Mouse (Mus musculus): ENCODE measurements around the gene Gpr4. TPM values are rescaled to one million over a fixed set of nuclear protein-coding genes. Genes with fewer than 3 reads are reported as not detected.
A peak's percentile ranks its signal among the peaks of the same experiment; 100 is the strongest.

Gpr4 gene
- polyA plus RNA-seq, 1 experiment = 21.6 TPM

DNA sequence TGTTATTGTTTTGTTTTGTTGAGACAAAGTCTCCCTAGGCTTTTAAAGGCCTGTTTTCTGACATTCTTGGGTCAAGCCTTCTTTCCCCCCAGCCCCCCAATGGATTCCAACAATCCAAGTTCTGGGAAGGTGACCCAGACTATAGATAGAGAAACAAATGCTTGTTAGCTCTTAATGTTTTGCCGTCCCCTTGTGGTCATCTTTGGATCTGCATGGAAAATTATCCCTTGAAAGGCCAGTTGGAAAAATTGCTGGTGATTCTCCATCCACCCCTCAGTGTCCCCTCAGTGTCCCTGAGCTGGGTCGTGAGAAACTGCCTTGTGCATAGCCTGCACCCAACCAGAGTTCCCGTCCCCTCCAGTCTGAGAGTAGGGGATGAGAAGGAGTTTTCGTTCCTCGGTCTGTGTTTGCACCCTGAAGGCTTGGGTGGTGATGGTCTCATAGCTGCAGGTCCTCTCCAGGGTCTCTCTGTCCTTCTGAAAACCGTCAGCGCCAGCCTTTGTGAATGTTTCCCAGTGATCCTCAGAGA, 3.3 kb upstream of the Gpr4 start:
- Histone ChIP-seq H3K4me3 (replicated peaks; ENCODE audit: extremely low read depth, low read depth, low read length) (no peak overlapping the region), H3K4me1 (ENCODE audit: control insufficient read depth, insufficient read depth, low read length) (peaks cover 4% of the 10 kb centered on the region)
- TF ChIP-seq CTCF (IDR thresholded peaks at IDR 0.05; ENCODE audit: insufficient read depth, low read length) (peak; percentile 39; the same call in 1 of the 2 replicates), POLR2A (IDR thresholded peaks at IDR 0.05; ENCODE audit: borderline replicate concordance, extremely low read depth, low read depth, low read length) (no peak)
- 47% methylated on average over 7 of the region's 7 CpGs for WGBS
- peak; percentile 41 for DNase-seq

DNA sequence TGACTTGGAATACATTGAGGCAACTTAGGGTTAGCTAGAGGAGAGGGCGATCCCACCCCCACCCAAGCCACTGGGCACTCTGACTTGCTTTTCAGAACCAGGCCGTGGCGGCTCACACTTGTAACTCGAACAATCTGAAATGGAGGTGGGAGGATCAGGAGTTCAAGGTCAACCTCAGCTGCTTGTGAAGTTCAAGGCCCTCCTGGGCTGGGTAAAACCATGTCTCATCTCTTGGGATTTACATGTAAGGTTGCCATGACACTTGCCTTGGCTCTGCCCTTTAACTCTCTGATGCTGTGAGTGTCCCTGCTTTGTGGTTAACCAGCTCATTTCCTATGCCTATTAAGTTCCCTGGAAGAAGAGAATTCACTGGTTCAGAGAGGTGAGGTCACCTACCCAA, 2.8 kb upstream of the Gpr4 start:
- 75% methylated on average over 4 of the region's 4 CpGs for WGBS
- Histone ChIP-seq H3K4me3 (replicated peaks; ENCODE audit: extremely low read depth, low read depth, low read length) (no peak overlapping the region), H3K4me1 (ENCODE audit: control insufficient read depth, insufficient read depth, low read length) (peaks cover 4% of the 10 kb centered on the region)
- no peak for DNase-seq
- TF ChIP-seq CTCF (IDR thresholded peaks at IDR 0.05; ENCODE audit: insufficient read depth, low read length) (no peak), POLR2A (IDR thresholded peaks at IDR 0.05; ENCODE audit: borderline replicate concordance, extremely low read depth, low read depth, low read length) (no peak)

DNA sequence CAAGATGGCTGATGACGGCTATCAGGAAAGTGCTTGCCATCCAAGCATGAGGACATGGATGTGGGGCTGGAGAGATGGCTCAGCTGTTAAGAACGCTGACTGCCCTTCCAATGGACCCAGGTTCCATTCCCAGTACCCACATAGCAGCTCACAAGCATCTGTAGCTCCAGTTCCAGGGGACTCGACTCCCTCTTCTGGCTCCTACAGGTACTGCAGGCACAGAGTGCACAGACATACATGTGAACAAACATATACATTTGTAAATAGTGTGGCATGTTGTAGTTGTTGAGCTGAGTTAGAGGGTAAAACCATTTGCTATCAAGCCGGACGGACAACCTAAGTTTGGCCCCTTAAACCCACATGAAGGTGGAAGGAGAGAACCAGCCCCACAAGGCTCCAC, 2.3 kb upstream of the Gpr4 start:
- no peak for DNase-seq
- TF ChIP-seq POLR2A (IDR thresholded peaks at IDR 0.05; ENCODE audit: borderline replicate concordance, extremely low read depth, low read depth, low read length) = no peak
- no peak for TF ChIP-seq CTCF (IDR thresholded peaks at IDR 0.05; ENCODE audit: insufficient read depth, low read length)
- WGBS = 93% methylated on average over 5 of the region's 5 CpGs
- Histone ChIP-seq H3K4me3 (replicated peaks; ENCODE audit: extremely low read depth, low read depth, low read length) (no peak overlapping the region), H3K4me1 (ENCODE audit: control insufficient read depth, insufficient read depth, low read length) (peaks cover 4% of the 10 kb centered on the region)

DNA sequence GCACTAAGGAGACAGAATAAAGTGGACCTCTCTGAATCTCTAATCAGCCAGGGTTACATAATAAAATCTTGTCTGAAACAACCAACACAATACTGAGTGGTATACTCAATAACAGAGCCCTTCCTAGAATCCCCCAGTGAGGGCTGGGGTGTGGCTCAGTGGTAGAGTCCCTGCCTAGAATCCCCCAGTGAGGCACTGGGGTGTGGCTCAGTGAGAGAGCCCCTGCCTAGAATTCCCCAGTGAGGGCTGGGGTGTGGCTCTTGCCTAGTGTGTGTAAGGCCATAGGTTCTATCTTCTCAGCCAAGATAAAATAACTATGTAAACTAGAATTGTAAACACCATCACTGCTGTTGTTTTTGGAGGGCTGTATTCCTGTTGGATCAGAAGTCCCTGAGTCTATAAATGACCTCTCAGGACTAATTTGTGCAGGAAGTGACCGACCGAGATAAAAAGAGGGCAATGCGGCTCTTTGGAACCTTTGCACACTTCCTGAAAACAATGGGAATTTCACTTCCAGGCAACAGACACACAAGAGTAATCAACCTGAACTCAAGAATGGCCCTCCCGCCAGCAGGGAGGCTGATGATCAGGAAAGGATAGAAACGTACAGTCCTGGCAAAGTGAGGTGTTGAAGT, 1.2 kb upstream of the Gpr4 start:
- no peak for DNase-seq
- WGBS = 46% methylated on average over 5 of the region's 5 CpGs
- H3K4me1 ChIP-seq (ENCODE audit: control insufficient read depth, insufficient read depth, low read length) = peaks cover 4% of the 10 kb centered on the region
- H3K4me3 ChIP-seq (replicated peaks; ENCODE audit: extremely low read depth, low read depth, low read length) = no peak overlapping the region
- no peak for TF ChIP-seq CTCF (IDR thresholded peaks at IDR 0.05; ENCODE audit: insufficient read depth, low read length)
- TF ChIP-seq POLR2A (IDR thresholded peaks at IDR 0.05; ENCODE audit: borderline replicate concordance, extremely low read depth, low read depth, low read length) = no peak

DNA sequence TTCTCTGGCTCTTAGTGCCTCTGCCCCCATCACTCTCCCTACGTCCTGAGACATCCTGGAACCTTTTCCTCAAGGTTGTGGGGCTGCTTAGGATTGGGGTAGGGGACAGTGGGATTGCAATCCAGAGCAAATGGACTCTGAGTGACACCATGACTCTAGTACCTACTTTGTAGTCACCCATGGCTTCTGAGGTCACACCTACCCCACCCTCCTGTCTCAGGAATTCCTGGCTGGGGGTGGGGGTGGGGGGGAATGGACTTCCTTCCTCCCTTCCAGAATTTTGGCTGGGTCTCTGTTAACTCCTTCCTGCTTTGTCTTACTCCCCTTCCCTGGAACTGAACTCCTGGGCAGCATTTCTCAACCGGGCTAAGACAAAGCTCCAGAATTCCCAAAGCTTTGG, 1.0 kb downstream of the Gpr4 start:
- TF ChIP-seq CTCF (IDR thresholded peaks at IDR 0.05; ENCODE audit: insufficient read depth, low read length) (no peak), POLR2A (IDR thresholded peaks at IDR 0.05; ENCODE audit: borderline replicate concordance, extremely low read depth, low read depth, low read length) (no peak)
- DNase-seq = no peak
- Histone ChIP-seq H3K4me3 (replicated peaks; ENCODE audit: extremely low read depth, low read depth, low read length) (no peak overlapping the region), H3K4me1 (ENCODE audit: control insufficient read depth, insufficient read depth, low read length) (peaks cover 4% of the 10 kb centered on the region)
- whole genome bisulfite sequencing = 42% methylated on average over 2 of the region's 2 CpGs

DNA sequence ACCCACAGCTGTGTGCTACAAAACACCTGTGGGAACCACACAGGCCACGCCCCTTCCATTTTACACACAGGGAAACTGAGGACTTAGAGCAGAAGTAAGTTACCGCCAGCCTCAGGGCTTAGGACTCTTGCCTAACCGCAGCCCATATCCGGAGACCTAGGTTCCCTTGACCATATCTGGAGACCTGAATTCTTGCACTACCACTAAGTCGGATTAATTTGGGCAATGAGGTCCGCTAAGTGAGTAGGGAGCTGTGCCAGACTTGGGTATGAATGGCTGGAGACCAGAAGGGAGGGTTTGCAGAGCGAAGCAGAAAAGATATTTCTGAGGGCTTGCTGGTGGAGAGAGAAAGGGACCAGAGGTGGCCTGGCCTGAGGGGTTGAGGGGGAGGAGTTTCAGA, 2.0 kb downstream of the Gpr4 start:
- Histone ChIP-seq H3K4me3 (replicated peaks; ENCODE audit: extremely low read depth, low read depth, low read length) (no peak overlapping the region), H3K4me1 (ENCODE audit: control insufficient read depth, insufficient read depth, low read length) (peaks cover 4% of the 10 kb centered on the region)
- 38% methylated on average over 7 of the region's 7 CpGs for WGBS
- DNase-seq = no peak
- TF ChIP-seq CTCF (IDR thresholded peaks at IDR 0.05; ENCODE audit: insufficient read depth, low read length) = no peak
- TF ChIP-seq POLR2A (IDR thresholded peaks at IDR 0.05; ENCODE audit: borderline replicate concordance, extremely low read depth, low read depth, low read length) = no peak

DNA sequence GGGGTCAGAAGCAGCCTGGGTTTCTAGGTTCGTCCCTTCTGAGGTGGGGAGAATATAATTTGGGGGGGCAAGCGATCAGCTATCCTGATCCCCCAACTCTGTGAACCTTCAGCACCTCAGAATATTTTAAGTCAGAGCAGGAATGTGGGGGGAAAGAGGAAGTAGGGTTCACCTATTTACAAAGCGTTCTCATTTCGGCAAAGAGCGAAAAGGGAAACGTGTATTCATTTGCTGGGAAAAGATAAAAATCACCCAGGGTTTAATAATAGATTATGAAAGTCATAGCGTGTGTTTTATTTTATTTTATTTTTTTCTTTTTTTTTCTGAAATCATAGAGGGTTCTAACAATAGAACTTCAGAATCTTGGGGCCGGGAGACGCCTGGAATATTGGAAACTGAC, 2.6 kb downstream of the Gpr4 start:
- no peak for TF ChIP-seq CTCF (IDR thresholded peaks at IDR 0.05; ENCODE audit: insufficient read depth, low read length)
- TF ChIP-seq POLR2A (IDR thresholded peaks at IDR 0.05; ENCODE audit: borderline replicate concordance, extremely low read depth, low read depth, low read length) = no peak
- DNase-seq = no peak
- Histone ChIP-seq H3K4me1 (ENCODE audit: control insufficient read depth, insufficient read depth, low read length) (peaks cover 4% of the 10 kb centered on the region), H3K4me3 (replicated peaks; ENCODE audit: extremely low read depth, low read depth, low read length) (no peak overlapping the region)
- 41% methylated on average over 9 of the region's 9 CpGs for WGBS

DNA sequence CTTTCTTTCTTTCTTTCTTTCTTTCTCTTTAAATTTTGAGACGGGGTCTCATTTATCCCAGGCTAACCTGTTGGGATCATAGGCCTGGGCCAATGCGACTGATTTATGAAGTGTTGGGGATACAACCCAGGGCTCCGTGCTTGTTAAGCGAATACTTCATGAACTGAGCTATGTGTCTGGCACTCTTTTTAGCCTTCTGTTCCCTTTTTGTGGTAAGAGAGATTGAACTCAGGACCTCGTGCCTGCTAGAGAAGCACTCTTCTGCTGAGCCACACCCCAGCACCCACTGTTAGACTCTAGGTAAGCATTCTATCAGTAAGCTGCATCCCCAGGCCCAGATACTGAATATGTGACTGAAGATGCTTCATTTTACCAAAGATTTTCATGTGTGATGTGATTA, 5.2 kb downstream of the Gpr4 start:
- no peak for DNase-seq
- no peak for TF ChIP-seq POLR2A (IDR thresholded peaks at IDR 0.05; ENCODE audit: borderline replicate concordance, extremely low read depth, low read depth, low read length)
- no peak for TF ChIP-seq CTCF (IDR thresholded peaks at IDR 0.05; ENCODE audit: insufficient read depth, low read length)
- no peak overlapping the region for H3K4me3 ChIP-seq (replicated peaks; ENCODE audit: extremely low read depth, low read depth, low read length)
- no peaks in the 10 kb centered on the region; the same call in 1 of the 2 replicates for H3K4me1 ChIP-seq (ENCODE audit: control insufficient read depth, insufficient read depth, low read length)
- 44% methylated on average over 5 of the region's 5 CpGs for WGBS

DNA sequence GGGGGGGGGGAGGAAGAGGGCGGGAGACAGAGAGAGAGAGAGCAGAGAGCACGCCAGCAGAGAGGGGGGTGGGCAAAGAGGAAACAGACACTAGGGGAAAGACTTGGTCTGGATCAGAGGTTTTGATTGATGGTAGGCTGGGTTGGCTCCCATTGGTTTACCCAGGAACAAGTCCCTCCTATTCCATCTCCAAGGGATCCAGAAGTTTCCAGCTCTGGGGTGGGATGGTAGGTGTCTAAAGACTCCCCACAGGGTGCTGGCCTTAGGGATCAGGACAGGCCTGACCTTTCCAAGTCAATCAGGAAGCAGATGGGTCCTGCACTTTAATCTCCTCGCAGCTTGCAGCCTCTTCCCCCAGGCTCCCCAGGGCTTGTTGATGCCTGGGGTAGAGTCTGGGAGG, 5.6 kb downstream of the Gpr4 start:
- no peak for DNase-seq
- TF ChIP-seq CTCF (IDR thresholded peaks at IDR 0.05; ENCODE audit: insufficient read depth, low read length) (no peak), POLR2A (IDR thresholded peaks at IDR 0.05; ENCODE audit: borderline replicate concordance, extremely low read depth, low read depth, low read length) (no peak)
- no peaks in the 10 kb centered on the region for H3K4me1 ChIP-seq (ENCODE audit: control insufficient read depth, insufficient read depth, low read length)
- H3K4me3 ChIP-seq (replicated peaks; ENCODE audit: extremely low read depth, low read depth, low read length) = no peak overlapping the region
- WGBS = 7% methylated on average over 3 of the region's 3 CpGs

DNA sequence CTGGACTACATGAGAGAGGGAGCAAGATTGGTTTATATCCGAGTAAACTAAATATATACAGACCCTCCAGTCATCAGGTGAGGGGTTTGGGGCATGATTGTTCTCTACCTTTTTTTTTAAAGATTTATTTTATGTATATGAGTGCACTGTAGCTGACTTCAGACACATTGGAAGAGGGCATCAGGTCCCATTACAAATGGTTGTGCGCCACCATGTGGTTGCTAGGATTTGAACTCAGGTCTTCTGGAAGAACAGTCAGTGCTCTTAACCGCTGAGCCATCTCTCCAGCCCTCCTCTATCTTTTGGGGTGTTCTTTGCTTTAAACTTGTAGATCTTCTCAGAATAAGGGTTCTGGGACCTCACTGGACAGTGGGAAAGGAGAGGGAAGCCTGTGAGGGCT, 7.7 kb downstream of the Gpr4 start:
- no peak overlapping the region for H3K4me3 ChIP-seq (replicated peaks; ENCODE audit: extremely low read depth, low read depth, low read length)
- WGBS = 67% methylated on average over 3 of the region's 3 CpGs
- TF ChIP-seq POLR2A (IDR thresholded peaks at IDR 0.05; ENCODE audit: borderline replicate concordance, extremely low read depth, low read depth, low read length) (no peak), CTCF (IDR thresholded peaks at IDR 0.05; ENCODE audit: insufficient read depth, low read length) (no peak)
- H3K4me1 ChIP-seq (ENCODE audit: control insufficient read depth, insufficient read depth, low read length) = no peaks in the 10 kb centered on the region
- no peak for DNase-seq

All from lung, adult 2 months (tissue).